Mouse (Mus musculus) intestine, embryonic 14.5 days (tissue): Measurements from ENCODE around the gene Pdzrn3. TPM values are rescaled to one million over a fixed set of nuclear protein-coding genes. Genes with fewer than 3 reads are reported as not detected.

ENCODE experiments used
- ATAC-seq: fragments of 200-750 bp; cut with Nextera tagmentation; replicated peaks from 2 replicates; pipeline ENCODE4 v1.8.0; 2017; ENCODE audit warnings: low read depth, moderate number of reproducible peaks, moderate TSS enrichment, moderate library complexity; ENCODE audit not compliant: low FRiP score, low TSS enrichment
- DNase-seq: peaks from one replicate; pipeline ENCODE4 v3.0.0-alpha.2; 2018; ENCODE audit warnings: low spot score
- H3K27ac ChIP-seq: fragments of 300-500 bp; sonication (generic); 2 replicates; pipeline ENCODE4 v1.5.1; 2014; ENCODE audit warnings: low read depth, mild to moderate bottlenecking, control low read depth
- H3K27me3 ChIP-seq: fragments of 300-500 bp; sonication (generic); replicated peaks from 2 replicates; pipeline ENCODE4 v1.6.1; 2014; ENCODE audit warnings: low read length, control low read depth; ENCODE audit not compliant: control insufficient read depth, insufficient read depth
- H3K36me3 ChIP-seq: fragments of 300-500 bp; sonication (generic); 2 replicates; pipeline ENCODE4 v1.6.1; 2014; ENCODE audit warnings: low read length, control low read depth; ENCODE audit not compliant: control insufficient read depth, insufficient read depth
- H3K4me1 ChIP-seq: fragments of 300-500 bp; sonication (generic); replicated peaks from 2 replicates; pipeline ENCODE4 v1.6.1; 2014; ENCODE audit warnings: low read length, control low read depth, mixed read lengths; ENCODE audit not compliant: control insufficient read depth, insufficient read depth
- H3K4me2 ChIP-seq: fragments of 300-500 bp; sonication (generic); 2 replicates; pipeline ENCODE4 v1.6.1; 2014; ENCODE audit warnings: low read length
- H3K4me3 ChIP-seq: fragments of 300-500 bp; sonication (generic); 2 replicates; pipeline ENCODE4 v1.5.1; 2014; ENCODE audit warnings: low read depth, low read length, control low read depth, mixed read lengths
- H3K9ac ChIP-seq: fragments of 300-500 bp; sonication (generic); 2 replicates; pipeline ENCODE4 v1.6.1; 2014; ENCODE audit warnings: mild to moderate bottlenecking, low read length
- H3K9me3 ChIP-seq: fragments of 300-500 bp; sonication (generic); 2 replicates; pipeline ENCODE4 v1.6.1; 2016; ENCODE audit warnings: low read length, control low read depth; ENCODE audit not compliant: control insufficient read depth
- WGBS: fragments of 180-500 bp; shearing (Covaris S2); extraction: QIAGEN DNeasy Blood & Tissue Kit; methylation state at CpG from one replicate; pipeline ENCODE4 v1.1.7; 2014; 5-methylcytosine and 5-hydroxymethylcytosine counted together
- polyA plus RNA-seq: library from polyadenylated mRNA; unstranded; fragments of >200 nt; fragmentation: Nextera tagmentation; extraction: Ambion mirVana; gene quantifications from 2 replicates; pipeline ENCODE4 v1.2.1, GENCODE M21; 2014

Pdzrn3 gene
- polyA plus RNA-seq, 1 experiment from 2014 or later, result 19.0 TPM

DNA sequence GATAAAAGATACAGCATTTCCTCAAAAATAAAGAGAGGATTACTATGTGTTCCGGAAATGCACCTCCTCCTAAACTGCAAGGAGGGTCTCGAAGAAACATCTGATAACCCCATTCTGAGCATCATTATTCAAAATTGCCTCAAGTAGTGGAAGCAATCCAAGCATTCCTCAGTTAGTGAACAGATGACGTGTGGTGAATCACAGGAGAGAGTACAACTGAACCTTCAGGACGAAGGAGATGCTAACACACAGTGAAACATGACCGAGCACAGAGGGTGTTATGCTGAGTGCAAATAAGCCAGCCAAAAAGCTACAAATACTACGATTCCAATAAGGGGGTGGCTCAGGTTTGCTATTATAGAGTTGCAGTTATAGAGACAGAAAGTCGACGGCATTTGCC is 101.4 kb downstream of the Pdzrn3 start:
- Histone ChIP-seq H3K4me1 (peaks cover 55% of the 10 kb centered on the region), H3K4me3 (no peak overlapping the region), H3K4me2 (no peak overlapping the region), H3K9ac (no peak overlapping the region), H3K27me3 (no peaks in the 10 kb centered on the region), H3K36me3 (no peaks in the 10 kb centered on the region; the same call in 1 of the 2 replicates), H3K27ac (no peak overlapping the region), H3K9me3 (no peaks in the 10 kb centered on the region)
- DNase-seq (no peak), ATAC-seq (no peak)
- 70% methylated on average over 8 of the region's 8 CpGs for WGBS

DNA sequence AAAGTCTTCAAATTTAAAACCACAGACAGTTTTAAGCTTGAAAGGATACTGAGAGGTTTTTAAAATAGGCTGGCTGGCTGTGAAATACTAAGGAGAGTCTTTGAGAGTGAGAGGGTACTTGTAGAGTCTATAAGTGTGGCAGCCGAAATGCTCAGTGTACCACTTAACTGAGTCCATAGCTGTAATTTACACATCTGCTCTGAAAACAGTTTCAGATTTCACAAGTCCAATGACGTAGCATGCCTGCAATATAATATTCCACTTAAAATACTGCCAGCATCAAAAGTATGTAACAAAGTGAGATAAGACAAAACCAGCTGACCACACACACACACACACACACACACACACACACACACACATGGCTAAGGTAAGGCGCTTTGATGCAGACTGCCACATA is 101.9 kb downstream of the Pdzrn3 start:
- no peaks in the 10 kb centered on the region for H3K9me3 ChIP-seq
- H3K4me2 ChIP-seq, result no peak overlapping the region
- H3K4me1 ChIP-seq, result peaks cover 55% of the 10 kb centered on the region
- H3K27ac ChIP-seq, result peak overlapping the region; percentile 16; the same call in 1 of the 2 replicates
- no peaks in the 10 kb centered on the region for H3K27me3 ChIP-seq
- 86% methylated on average over 3 of the region's 3 CpGs for WGBS
- ATAC-seq, result no peak
- no peak for DNase-seq
- no peak overlapping the region for H3K4me3 ChIP-seq
- no peaks in the 10 kb centered on the region; the same call in 1 of the 2 replicates for H3K36me3 ChIP-seq
- no peak overlapping the region for H3K9ac ChIP-seq

GRCm38 (mm10) chr6:101274846-101275245 is 102.9 kb downstream of the Pdzrn3 start:
- Histone ChIP-seq H3K9me3 (no peaks in the 10 kb centered on the region), H3K4me2 (no peak overlapping the region), H3K4me3 (no peak overlapping the region), H3K36me3 (no peaks in the 10 kb centered on the region; the same call in 1 of the 2 replicates), H3K4me1 (peaks cover 61% of the 10 kb centered on the region), H3K27ac (no peak overlapping the region), H3K9ac (no peak overlapping the region), H3K27me3 (no peaks in the 10 kb centered on the region)
- ATAC-seq (no peak), DNase-seq (no peak)
- 55% methylated on average over 2 of the region's 2 CpGs for WGBS

GRCm38 (mm10) chr6:101272256-101272655 is 105.4 kb downstream of the Pdzrn3 start:
- Histone ChIP-seq H3K4me1 (peaks cover 75% of the 10 kb centered on the region), H3K27me3 (no peaks in the 10 kb centered on the region), H3K4me2 (peak overlapping the region; percentile 18), H3K36me3 (no peaks in the 10 kb centered on the region; the same call in 1 of the 2 replicates), H3K9ac (no peak overlapping the region), H3K27ac (peak overlapping the region; percentile 70), H3K4me3 (no peak overlapping the region), H3K9me3 (no peaks in the 10 kb centered on the region)
- DNase-seq, result no peak
- no peak for ATAC-seq
- whole genome bisulfite sequencing, result 15% methylated on average over 4 of the region's 4 CpGs

- H3K9ac ChIP-seq, result no peak overlapping the region
- H3K9me3 ChIP-seq, result no peaks in the 10 kb centered on the region
- peaks cover 80% of the 10 kb centered on the region for H3K4me1 ChIP-seq
- peak; percentile 74 for DNase-seq
- H3K36me3 ChIP-seq, result no peaks in the 10 kb centered on the region
- no peak overlapping the region for H3K4me3 ChIP-seq
- peak overlapping the region; percentile 70 for H3K27ac ChIP-seq
- peak; percentile 89 for ATAC-seq
- no peaks in the 10 kb centered on the region for H3K27me3 ChIP-seq
- peak overlapping the region; percentile 18 for H3K4me2 ChIP-seq
- 25% methylated on average over 15 of the region's 15 CpGs for WGBS
Measured at GRCm38 (mm10) chr6:101271378-101272135, 106.1 kb downstream of the Pdzrn3 start.

GRCm38 (mm10) chr6:101270095-101270826 is 107.4 kb downstream of the Pdzrn3 start:
- Histone ChIP-seq H3K4me1 (peaks cover 79% of the 10 kb centered on the region), H3K9me3 (no peaks in the 10 kb centered on the region), H3K36me3 (no peaks in the 10 kb centered on the region), H3K4me2 (peak overlapping the region; percentile 17; the same call in 1 of the 2 replicates), H3K27me3 (no peaks in the 10 kb centered on the region), H3K4me3 (no peak overlapping the region), H3K27ac (peak overlapping the region; percentile 70; the same call in 1 of the 2 replicates), H3K9ac (no peak overlapping the region)
- 17% methylated on average over 7 of the region's 7 CpGs for WGBS
- ATAC-seq (no peak), DNase-seq (peak; percentile 70)

DNA sequence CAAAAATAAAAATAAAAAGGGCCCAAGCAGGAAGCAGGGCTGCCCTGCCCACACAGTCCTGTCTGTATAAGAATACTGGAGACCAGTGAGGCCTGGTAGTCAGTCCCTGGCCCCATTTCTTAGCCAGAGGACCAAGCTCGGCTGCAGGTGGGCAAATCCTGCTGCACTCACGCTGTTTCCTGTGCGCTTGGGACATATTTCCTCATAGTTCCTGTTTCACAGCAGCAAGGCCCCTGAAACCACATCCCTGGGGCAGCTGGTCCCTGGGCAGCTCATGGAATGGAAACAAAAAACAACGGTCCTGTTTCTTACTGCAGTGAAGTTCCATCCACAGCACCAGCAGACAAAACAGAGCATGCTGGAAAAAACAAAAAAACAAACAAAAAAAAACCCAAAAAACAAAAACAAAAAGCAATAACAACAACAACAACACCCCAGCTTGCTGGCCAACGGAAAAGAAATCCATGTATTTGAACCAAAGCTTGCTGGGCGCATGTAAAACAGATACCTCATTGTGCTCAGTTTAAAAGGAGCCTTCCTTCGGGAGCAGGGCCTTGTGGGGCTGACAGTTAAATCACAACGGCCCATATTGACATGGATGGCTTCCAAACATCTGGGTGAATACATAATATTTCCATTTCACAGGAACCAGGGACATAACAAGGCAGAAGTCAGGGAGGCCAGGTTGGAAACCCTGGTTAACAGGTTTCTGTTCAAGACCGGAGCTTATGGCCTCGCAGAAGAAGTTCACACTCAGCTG is 108.2 kb downstream of the Pdzrn3 start:
- 47% methylated on average over 10 of the region's 10 CpGs for WGBS
- no peak for ATAC-seq
- H3K27ac ChIP-seq, result peak overlapping the region; percentile 70; the same call in 1 of the 2 replicates
- H3K27me3 ChIP-seq, result no peaks in the 10 kb centered on the region
- H3K9ac ChIP-seq, result no peak overlapping the region
- H3K4me2 ChIP-seq, result no peak overlapping the region
- no peaks in the 10 kb centered on the region for H3K9me3 ChIP-seq
- no peaks in the 10 kb centered on the region for H3K36me3 ChIP-seq
- H3K4me1 ChIP-seq, result peaks cover 74% of the 10 kb centered on the region
- H3K4me3 ChIP-seq, result no peak overlapping the region
- no peak for DNase-seq

- H3K4me1 ChIP-seq, result peaks cover 72% of the 10 kb centered on the region
- no peak overlapping the region for H3K4me3 ChIP-seq
- H3K27ac ChIP-seq, result no peak overlapping the region
Measured at GRCm38 (mm10) chr6:101268266-101268665, 109.4 kb downstream of the Pdzrn3 start.

More at GRCm38 (mm10) chr6:101268266-101268665, 109.4 kb downstream of the Pdzrn3 start:
- 24% methylated on average over 1 of the region's 1 CpGs for WGBS
- H3K9me3 ChIP-seq, result no peaks in the 10 kb centered on the region
- H3K36me3 ChIP-seq, result no peaks in the 10 kb centered on the region
- H3K27me3 ChIP-seq, result no peaks in the 10 kb centered on the region
- H3K4me2 ChIP-seq, result no peak overlapping the region
- no peak overlapping the region for H3K9ac ChIP-seq
- DNase-seq (no peak), ATAC-seq (no peak)
